Mouse (Mus musculus) MEL (cell line): ENCODE results near the gene Sirt4. TPM values are rescaled to one million over a fixed set of nuclear protein-coding genes. Genes with fewer than 3 reads are reported as not detected.

Experiments
- DNase-seq: peaks from one replicate; pipeline ENCODE4 v3.0.0; 2011; ENCODE audit warnings: low read depth, low spot score
- H3K27ac ChIP-seq: 2 replicates; pipeline ENCODE4 v1.5.1; 2012; ENCODE audit warnings: low read depth, mild to moderate bottlenecking, control low read depth, low read length, moderate library complexity; ENCODE audit not compliant: control insufficient read depth
- H3K27me3 ChIP-seq, 2 experiments: fragments of 150-350 bp in 1 of 2; sonication (generic) in 1 of 2; 2 replicates each; pipeline ENCODE4 v1.6.1; 2012; ENCODE audit warnings: low read length in 2 of 2, mild to moderate bottlenecking in 2 of 2, improper control_type of control experiment in 1 of 2, moderate library complexity in 1 of 2; ENCODE audit not compliant: insufficient read depth in 2 of 2, control insufficient read depth in 1 of 2
- H3K36me3 ChIP-seq, 2 experiments: 2 replicates each; pipeline ENCODE4 v1.6.1; 2012 to 2014; ENCODE audit warnings: low read length in 2 of 2, improper control_type of control experiment in 1 of 2, inconsistent platforms in 1 of 2, mild to moderate bottlenecking in 1 of 2; ENCODE audit not compliant: insufficient read depth in 2 of 2, control insufficient read depth in 1 of 2
- H3K4me1 ChIP-seq, 2 experiments: fragments of 150-350 bp in 1 of 2; sonication (generic) in 1 of 2; 2 replicates each; pipeline ENCODE4 v1.6.1; 2012; ENCODE audit warnings: low read length in 2 of 2, improper control_type of control experiment in 1 of 2, mild to moderate bottlenecking in 1 of 2; ENCODE audit not compliant: insufficient read depth in 2 of 2, control insufficient read depth in 1 of 2
- H3K4me3 ChIP-seq, 2 experiments: fragments of 150-350 bp in 1 of 2; sonication (generic) in 1 of 2; 2 replicates each; pipeline ENCODE4 v1.5.1; 2012; ENCODE audit warnings: low read depth in 2 of 2, low read length in 2 of 2, mild to moderate bottlenecking in 2 of 2, moderate library complexity in 2 of 2, control low read depth in 1 of 2, improper control_type of control experiment in 1 of 2; ENCODE audit not compliant: control insufficient read depth in 1 of 2, insufficient read depth in 1 of 2
- H3K79me2 ChIP-seq: 2 replicates; pipeline ENCODE4 v1.6.1; 2012; ENCODE audit warnings: mild to moderate bottlenecking, low read length, moderate library complexity; ENCODE audit not compliant: control insufficient read depth, poor library complexity, insufficient read depth
- H3K9ac ChIP-seq: 2 replicates; pipeline ENCODE4 v1.6.1; 2012; ENCODE audit warnings: low read depth, mild to moderate bottlenecking, control low read depth, low read length, moderate library complexity; ENCODE audit not compliant: control insufficient read depth, poor library complexity, severe bottlenecking
- H3K9me3 ChIP-seq: fragments of 150-350 bp; sonication (generic); replicated peaks from 2 replicates; pipeline ENCODE4 v1.6.1; 2012; ENCODE audit warnings: mild to moderate bottlenecking, low read length, improper control_type of control experiment, moderate library complexity; ENCODE audit not compliant: insufficient read depth
- BHLHE40 ChIP-seq: IDR thresholded peaks from 2 replicates; pipeline ENCODE4 v1.6.1; 2012; ENCODE audit warnings: low read depth, mild to moderate bottlenecking, inconsistent platforms, low read length, improper control_type of control experiment, borderline replicate concordance
- CHD1 ChIP-seq: IDR thresholded peaks from 2 replicates; pipeline ENCODE4 v1.6.1; 2012; ENCODE audit warnings: low read depth, mild to moderate bottlenecking, inconsistent platforms, low read length, improper control_type of control experiment
- CHD2 ChIP-seq: IDR thresholded peaks from 2 replicates; pipeline ENCODE4 v1.6.1; 2011; ENCODE audit warnings: low read length, improper control_type of control experiment
- E2F4 ChIP-seq: IDR thresholded peaks from 2 replicates; pipeline ENCODE4 v1.6.1; 2011; ENCODE audit warnings: low read depth, low read length, improper control_type of control experiment, borderline replicate concordance
- ELF1 ChIP-seq: IDR thresholded peaks from 2 replicates; pipeline ENCODE4 v1.6.1; 2014; ENCODE audit warnings: low read depth, mild to moderate bottlenecking, inconsistent platforms, low read length, improper control_type of control experiment, moderate library complexity
- HCFC1 ChIP-seq: IDR thresholded peaks from 2 replicates; pipeline ENCODE4 v1.6.1; 2012; ENCODE audit warnings: low read depth, mild to moderate bottlenecking, inconsistent platforms, low read length, improper control_type of control experiment, moderate library complexity
- KAT2A ChIP-seq: conservative IDR thresholded peaks from 2 replicates; pipeline ENCODE4 v1.6.1; 2012; ENCODE audit warnings: low read depth, low read length, improper control_type of control experiment, inconsistent platforms
- MAX ChIP-seq: IDR thresholded peaks from 2 replicates; pipeline ENCODE4 v1.6.1; 2011; ENCODE audit warnings: low read length, improper control_type of control experiment
- MEF2A ChIP-seq: IDR thresholded peaks from 2 replicates; pipeline ENCODE4 v1.6.1; 2014; ENCODE audit warnings: low read depth, mild to moderate bottlenecking, inconsistent platforms, low read length, improper control_type of control experiment; ENCODE audit not compliant: poor library complexity, insufficient replicate concordance, severe bottlenecking; ENCODE audit errors: extremely low read depth
- MXI1 ChIP-seq: IDR thresholded peaks from 2 replicates; pipeline ENCODE4 v1.6.1; 2011; ENCODE audit warnings: mild to moderate bottlenecking, low read depth, low read length, improper control_type of control experiment
- MYB ChIP-seq: IDR thresholded peaks from 2 replicates; pipeline ENCODE4 v1.6.1; 2011; ENCODE audit warnings: mild to moderate bottlenecking, low read depth, low read length, improper control_type of control experiment
- POLR2AphosphoS5 ChIP-seq: IDR thresholded peaks from 2 replicates; pipeline ENCODE4 v1.6.1; 2012; ENCODE audit warnings: low read depth, borderline replicate concordance, mild to moderate bottlenecking, inconsistent platforms, low read length, moderate library complexity, mixed read lengths
- RAD21 ChIP-seq: IDR thresholded peaks from 2 replicates; pipeline ENCODE4 v1.6.1; 2011; ENCODE audit warnings: mild to moderate bottlenecking, low read depth, low read length, improper control_type of control experiment
- SIN3A ChIP-seq: IDR thresholded peaks from 2 replicates; pipeline ENCODE4 v1.6.1; 2012; ENCODE audit warnings: low read length, improper control_type of control experiment, inconsistent platforms
- SMC3 ChIP-seq: IDR thresholded peaks from 2 replicates; pipeline ENCODE4 v1.6.1; 2011; ENCODE audit warnings: low read depth, low read length, improper control_type of control experiment
- TAL1 ChIP-seq: IDR thresholded peaks from 2 replicates; pipeline ENCODE4 v1.6.1; 2012; ENCODE audit warnings: mild to moderate bottlenecking, inconsistent platforms, low read length, moderate library complexity, mixed read lengths
- TBP ChIP-seq: IDR thresholded peaks from 2 replicates; pipeline ENCODE4 v1.8.0; 2011; ENCODE audit warnings: low read depth, low read length, improper control_type of control experiment
- UBTF ChIP-seq: IDR thresholded peaks from 2 replicates; pipeline ENCODE4 v1.6.1; 2012; ENCODE audit warnings: low read depth, mild to moderate bottlenecking, inconsistent platforms, low read length, improper control_type of control experiment, moderate library complexity, borderline replicate concordance; ENCODE audit not compliant: insufficient read depth
- USF1 ChIP-seq: IDR thresholded peaks from 2 replicates; pipeline ENCODE4 v1.6.1; 2014; ENCODE audit warnings: low read depth, mild to moderate bottlenecking, inconsistent platforms, low read length, improper control_type of control experiment, moderate library complexity
- polyA plus RNA-seq, 2 experiments: library from polyadenylated mRNA; stranded (reverse) in 1 of 2; unstranded in 1 of 2; fragments of >175 nt in 1 of 2; fragments of >200 nt in 1 of 2; gene quantifications; 2 replicates each; pipeline versions ENCODE4 v1.2.1 to v1.2.4; 2012; ENCODE audit warnings: low replicate concordance in 2 of 2, low read depth in 1 of 2; ENCODE audit not compliant: insufficient read length in 2 of 2, insufficient read depth in 1 of 2, missing spikeins in 1 of 2
- total RNA-seq: library from RNA; depleted of rRNA; stranded (reverse); fragments of 300-350 nt; gene quantifications from 2 replicates; pipeline ENCODE4 v1.2.3, GENCODE M21; 2012

Sirt4 gene
- total and polyA plus RNA-seq, 3 experiments: 9.2 to 10.3 TPM; not detected in 1

GRCm38 (mm10) chr5:115454422-115455090, 30.0 kb downstream of the Sirt4 start:
- Histone ChIP-seq H3K27ac (no peak overlapping the region), H3K9me3 (no peaks in the 10 kb centered on the region), H3K27me3 (no peaks in the 10 kb centered on the region), H3K79me2 (no peaks in the 10 kb centered on the region), H3K4me1 (no peaks in the 10 kb centered on the region), H3K36me3 (no peaks in the 10 kb centered on the region), H3K4me3 (no peak overlapping the region), H3K9ac (no peak overlapping the region)
- TF ChIP-seq POLR2AphosphoS5 (no peak), MEF2A (no peak), USF1 (no peak), E2F4 (no peak), TAL1 (no peak), RAD21 (no peak), SIN3A (no peak), MAX (no peak), UBTF (no peak)
- DNase-seq: no peak

GRCm38 (mm10) chr5:115450410-115451317, 33.9 kb downstream of the Sirt4 start:
- H3K36me3 ChIP-seq: peaks cover 0 to 11% of the 10 kb centered on the region in 2 experiments; a peak in 2 of 4 replicates
- no peaks in the 10 kb centered on the region for H3K27me3 ChIP-seq
- H3K9me3 ChIP-seq: no peaks in the 10 kb centered on the region
- TF ChIP-seq HCFC1 (no peak), MXI1 (no peak), USF1 (no peak), ELF1 (no peak), SMC3 (no peak), MYB (no peak), CHD1 (no peak), CHD2 (no peak), KAT2A (no peak), TBP (no peak), BHLHE40 (no peak), MAX (no peak)
- no peak for DNase-seq
- no peak overlapping the region for H3K27ac ChIP-seq
- no peak overlapping the region for H3K9ac ChIP-seq
- H3K4me3 ChIP-seq: no peak overlapping the region
- no peaks in the 10 kb centered on the region for H3K79me2 ChIP-seq
- H3K4me1 ChIP-seq: peaks cover 3 to 14% of the 10 kb centered on the region in 2 experiments
